Comparison of ENCODE assay signal across 9 mouse cellular contexts in the genomic region with DNA sequence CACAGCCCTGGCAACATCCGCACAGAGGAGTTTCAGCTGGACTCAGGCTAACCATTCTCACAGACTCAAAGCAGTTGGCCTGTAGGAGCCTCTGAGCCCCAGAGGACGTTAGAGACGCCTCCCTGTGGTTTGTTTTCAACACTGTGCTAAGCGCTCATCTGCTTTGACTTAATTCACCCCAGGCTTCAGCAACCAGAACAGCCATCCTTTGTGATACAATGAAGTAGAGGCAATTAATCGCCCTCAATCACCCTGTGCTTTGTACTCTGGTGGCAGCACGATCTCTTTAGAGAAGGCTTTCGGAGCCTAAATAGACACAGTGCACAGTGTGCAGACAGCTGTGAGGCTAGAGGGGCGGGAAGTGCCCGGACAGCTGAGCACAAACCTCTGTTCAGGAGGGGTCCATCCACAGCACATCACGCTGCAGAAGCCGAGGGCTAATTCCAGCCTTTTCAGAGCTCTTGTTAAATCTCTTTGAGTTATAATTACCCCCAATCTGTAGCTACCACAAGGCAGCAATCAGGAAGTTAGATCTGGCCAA. TPM values are rescaled to one million over a fixed set of nuclear protein-coding genes. Genes with fewer than 3 reads are reported as not detected.
DNase-seq lines count a peak whose midpoint lies in the region; ATAC-seq lines count a peak whose summit lies in the region.
"Had no signal": no experiment of that assay in that cellular context is flagged by ENCODE, and none has a peak within 500 bp of the region (broad histone marks: within the 10 kb centered on the region; RNA-seq: fewer than 3 reads in every experiment).

No protein-coding gene starts in this region.

- H3K36me3 ChIP-seq in forebrain, embryonic 10.5 days (replicated peaks): no peaks in the 10 kb centered on the region
- H3K36me3 ChIP-seq in limb, embryonic 13.5 days: no peaks in the 10 kb centered on the region
- H3K36me3 ChIP-seq in stomach, embryonic 14.5 days (ENCODE audit: control insufficient read depth, insufficient read depth, low read length): no peaks in the 10 kb centered on the region
- H3K36me3 ChIP-seq: lung, embryonic 15.5 days had no signal

- DNase-seq in layer of hippocampus, adult 9-11 months: peak; percentile 45
- DNase-seq in layer of hippocampus, adult 9-10 months (ENCODE audit: low spot score): no peak
- DNase-seq in forebrain, embryonic 10.5 days (ENCODE audit: extremely low spot score, low spot score): peak; percentile 64
- no peak for DNase-seq in natural killer cell, adult 2 months (ENCODE audit: low spot score in 2 of 2)
- no peak for DNase-seq in c-Kit-positive CD71-positive TER-119-positive erythroid progenitor cells, embryonic 14.5 days (ENCODE audit: low spot score)
- DNase-seq in T-cell, adult 2 months (ENCODE audit: low spot score): no peak

- peak overlapping the region; percentile 67 for H3K27ac ChIP-seq in forebrain, embryonic 10.5 days
- H3K27ac ChIP-seq in limb, embryonic 13.5 days: no peak overlapping the region
- H3K27ac ChIP-seq in stomach, embryonic 14.5 days (ENCODE audit: low read length): no peak overlapping the region
- H3K27ac ChIP-seq: lung, embryonic 15.5 days had no signal

- peaks cover 55% of the 10 kb centered on the region for H3K4me1 ChIP-seq in forebrain, embryonic 10.5 days
- peaks cover 16% of the 10 kb centered on the region for H3K4me1 ChIP-seq in limb, embryonic 13.5 days
- no peaks in the 10 kb centered on the region for H3K4me1 ChIP-seq in stomach, embryonic 14.5 days (ENCODE audit: control insufficient read depth, insufficient read depth, low read length)
- H3K4me1 ChIP-seq: lung, embryonic 15.5 days had no signal

- ATAC-seq in limb, embryonic 13.5 days (ENCODE audit: low FRiP score, low read depth): peak; percentile 40; the same call in 1 of the 2 replicates
- peak; percentile 56; the same call in 1 of the 2 replicates for ATAC-seq in stomach, embryonic 14.5 days (ENCODE audit: insufficient number of reproducible peaks, insufficient read depth, low FRiP score, low read depth)

- H3K9me3 ChIP-seq in forebrain, embryonic 10.5 days: no peaks in the 10 kb centered on the region
- H3K9me3 ChIP-seq in limb, embryonic 13.5 days: no peaks in the 10 kb centered on the region
- H3K9me3 ChIP-seq in stomach, embryonic 14.5 days (ENCODE audit: control insufficient read depth, low read depth, low read length): no peaks in the 10 kb centered on the region
- H3K9me3 ChIP-seq: lung, embryonic 15.5 days had no signal

- no peak overlapping the region for H3K4me2 ChIP-seq in limb, embryonic 13.5 days (replicated peaks)
- H3K4me2 ChIP-seq in stomach, embryonic 14.5 days (replicated peaks; ENCODE audit: low read depth, low read length): no peak overlapping the region
- H3K4me2 ChIP-seq: lung, embryonic 15.5 days had no signal

- peak overlapping the region; percentile 21; the same call in 1 of the 2 replicates for H3K4me3 ChIP-seq in forebrain, embryonic 10.5 days
- no peak overlapping the region for H3K4me3 ChIP-seq in limb, embryonic 13.5 days
- no peak overlapping the region for H3K4me3 ChIP-seq in stomach, embryonic 14.5 days (ENCODE audit: low read depth, low read length)
- H3K4me3 ChIP-seq: lung, embryonic 15.5 days had no signal

- 3% methylated on average over 11 of the region's 11 CpGs for WGBS in forebrain, embryonic 10.5 days
- WGBS in limb, embryonic 13.5 days: 6% methylated on average over 11 of the region's 11 CpGs
- 25% methylated on average over 11 of the region's 11 CpGs for WGBS in stomach, embryonic 14.5 days

- peaks cover 85% of the 10 kb centered on the region for H3K27me3 ChIP-seq in forebrain, embryonic 10.5 days (ENCODE audit: poor library complexity, severe bottlenecking)
- no peaks in the 10 kb centered on the region for H3K27me3 ChIP-seq in limb, embryonic 13.5 days
- no peaks in the 10 kb centered on the region for H3K27me3 ChIP-seq in stomach, embryonic 14.5 days (ENCODE audit: control insufficient read depth, insufficient read depth, low read length)
- H3K27me3 ChIP-seq: lung, embryonic 15.5 days had no signal

- no peak overlapping the region for H3K9ac ChIP-seq in limb, embryonic 13.5 days
- no peak overlapping the region for H3K9ac ChIP-seq in stomach, embryonic 14.5 days (replicated peaks; ENCODE audit: low read depth, low read length)
- H3K9ac ChIP-seq: lung, embryonic 15.5 days had no signal

RNA-seq across cellular contexts. Expression of a gene that starts 54.2 kb away (rescaled TPM):
- 72.5 and 76.5 TPM in 2 replicates for polyA plus RNA-seq in forebrain, embryonic 10.5 days (2016; fragmentation: Nextera tagmentation; extraction: Ambion mirVana)
- 24.3 and 24.4 TPM in 2 replicates for polyA plus RNA-seq in limb, embryonic 13.5 days (2015; fragmentation: Nextera tagmentation; extraction: Ambion mirVana)
- polyA plus RNA-seq in stomach, embryonic 14.5 days (2014; fragmentation: Nextera tagmentation; extraction: Ambion mirVana): 24.1 and 24.9 TPM in 2 replicates

Comparison
In these comparisons a context has a peak if more than half of its experiments do, and no peak if none do; other contexts are left out.
1. DNase-seq: peak in layer of hippocampus, adult 9-11 months (single experiment) and forebrain, embryonic 10.5 days (single experiment); none in layer of hippocampus, adult 9-10 months (single experiment), natural killer cell, adult 2 months (0 of 2), c-Kit-positive CD71-positive TER-119-positive erythroid progenitor cells, embryonic 14.5 days (single experiment) and T-cell, adult 2 months (single experiment).